Mouse (Mus musculus) MN1 (cell line): ENCODE results near the gene Hdac11.
A peak's percentile ranks its signal among the peaks of the same experiment; 100 is the strongest.
"Not testable (repeated sequence)": the region's sequence is repeated elsewhere in the genome, so short reads cannot be mapped to it uniquely, and the experiment has no call there.

Source experiments
- DNase-seq: peaks from one replicate; pipeline ENCODE4 v3.0.0-alpha.2; 2016; ENCODE audit warnings: low spot score

Gene Hdac11

GRCm38 (mm10) chr6:91156554-91157236, at the start of gene Hdac11:
Gene Hdac11, plus strand, starts transcription at chr6:91156665.
- DNase-seq, result peak; percentile 91

DNA sequence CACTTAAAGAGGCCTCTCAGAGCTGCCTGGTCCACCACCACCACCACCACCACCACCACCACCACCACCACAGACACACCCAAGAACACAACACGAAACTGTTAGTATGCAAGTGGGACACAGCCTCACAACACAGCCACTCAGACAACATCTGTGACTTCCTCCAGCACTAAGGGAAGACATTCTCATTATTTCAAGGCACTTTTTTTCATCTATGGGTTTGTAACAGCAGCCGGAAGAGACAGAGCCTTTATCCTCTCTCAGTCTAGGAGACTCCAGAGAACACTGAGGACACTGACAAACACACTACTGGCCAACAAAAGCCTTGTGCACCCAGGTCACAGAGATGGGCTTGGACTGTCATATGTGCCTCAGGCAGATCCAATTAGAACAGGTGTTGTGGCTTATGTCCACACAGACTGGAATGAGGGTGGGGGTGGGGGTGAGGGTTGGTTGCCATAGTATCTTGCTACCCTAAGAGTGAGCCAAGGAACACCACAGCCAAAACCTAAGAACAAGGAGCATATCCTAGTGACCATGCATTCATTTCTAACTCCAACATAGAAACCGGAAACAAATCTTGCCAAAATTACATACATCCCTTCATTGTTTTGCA, 48.1 kb upstream of the Hdac11 start:
- DNase-seq, result no peak

DNA sequence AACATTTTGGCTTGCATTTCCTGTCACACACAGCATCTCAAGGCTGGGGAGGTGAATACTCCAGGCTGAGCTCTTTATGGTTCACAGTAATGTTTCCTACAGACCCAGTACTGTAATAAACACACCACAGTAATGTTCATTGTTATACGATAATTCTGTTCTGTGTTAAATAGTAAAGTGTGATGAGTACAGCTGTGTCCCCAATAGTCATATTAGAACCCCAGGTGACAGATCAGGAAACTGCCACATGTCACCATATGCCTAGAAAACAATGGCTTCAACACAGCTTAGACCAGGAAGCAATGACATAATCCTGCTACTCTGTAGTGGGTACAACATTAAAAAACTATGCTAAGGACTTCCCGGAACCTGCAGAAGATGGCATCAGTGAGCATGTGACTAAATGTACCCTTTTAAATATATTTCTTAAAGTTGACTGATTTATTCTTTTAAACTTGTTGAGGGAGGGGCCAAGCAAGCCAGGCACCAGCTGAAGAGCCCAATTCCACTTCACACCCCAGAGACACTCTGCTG, 47.5 kb upstream of the Hdac11 start:
- no peak for DNase-seq

DNA sequence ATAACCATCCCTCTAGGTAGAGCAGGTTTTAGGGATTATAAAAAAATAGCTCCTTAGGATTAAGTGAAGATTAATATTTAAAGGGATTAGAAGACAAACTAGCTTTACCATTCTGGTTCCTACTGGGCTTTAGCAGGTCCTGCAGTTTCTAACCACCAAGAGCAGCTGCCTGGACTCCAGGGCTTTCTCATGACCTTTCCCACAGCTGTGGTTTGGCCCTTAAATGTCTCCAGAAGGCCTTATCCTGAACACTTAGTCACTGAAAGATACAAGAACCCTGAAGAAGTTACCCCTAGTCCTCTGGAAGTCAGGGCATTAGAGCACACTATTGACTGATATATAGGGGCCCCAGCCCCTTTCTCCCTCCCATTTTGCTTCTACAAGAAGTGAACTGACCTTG, 47.0 kb upstream of the Hdac11 start:
- DNase-seq, result no peak

DNA sequence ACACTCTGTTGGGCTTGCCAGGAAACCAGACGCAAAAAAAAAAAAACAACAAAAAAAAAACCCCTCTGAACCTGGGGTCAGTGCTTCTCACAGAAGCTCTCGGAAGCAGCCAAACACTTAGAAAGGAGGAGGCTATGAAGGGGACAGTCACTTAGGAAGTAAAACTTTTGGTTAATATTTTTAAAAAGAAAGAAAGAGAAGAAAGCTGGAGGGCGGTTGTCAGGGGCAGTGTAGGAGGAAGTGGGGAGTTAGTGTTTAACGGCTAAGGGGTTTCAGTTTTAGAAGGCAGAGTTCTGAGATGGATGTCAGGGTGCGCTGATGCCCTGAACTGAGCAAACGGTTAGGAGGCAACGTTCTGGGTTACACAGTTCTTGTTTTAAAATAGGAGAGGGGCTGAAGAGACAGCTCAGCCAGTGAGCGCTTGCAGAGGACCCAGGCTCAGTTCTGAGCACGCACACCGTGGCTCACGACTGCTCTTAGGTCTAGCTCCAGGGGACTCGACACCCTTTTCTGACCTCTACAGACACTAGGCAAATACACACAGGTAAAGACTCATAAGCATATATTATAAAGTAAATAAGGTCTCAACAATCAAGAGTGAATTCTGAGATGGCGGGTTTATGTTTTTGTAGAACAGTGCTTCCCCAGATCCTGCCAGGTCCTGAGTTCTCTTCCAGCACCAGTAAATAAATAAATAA, 46.0 kb upstream of the Hdac11 start:
- DNase-seq, result no peak

DNA sequence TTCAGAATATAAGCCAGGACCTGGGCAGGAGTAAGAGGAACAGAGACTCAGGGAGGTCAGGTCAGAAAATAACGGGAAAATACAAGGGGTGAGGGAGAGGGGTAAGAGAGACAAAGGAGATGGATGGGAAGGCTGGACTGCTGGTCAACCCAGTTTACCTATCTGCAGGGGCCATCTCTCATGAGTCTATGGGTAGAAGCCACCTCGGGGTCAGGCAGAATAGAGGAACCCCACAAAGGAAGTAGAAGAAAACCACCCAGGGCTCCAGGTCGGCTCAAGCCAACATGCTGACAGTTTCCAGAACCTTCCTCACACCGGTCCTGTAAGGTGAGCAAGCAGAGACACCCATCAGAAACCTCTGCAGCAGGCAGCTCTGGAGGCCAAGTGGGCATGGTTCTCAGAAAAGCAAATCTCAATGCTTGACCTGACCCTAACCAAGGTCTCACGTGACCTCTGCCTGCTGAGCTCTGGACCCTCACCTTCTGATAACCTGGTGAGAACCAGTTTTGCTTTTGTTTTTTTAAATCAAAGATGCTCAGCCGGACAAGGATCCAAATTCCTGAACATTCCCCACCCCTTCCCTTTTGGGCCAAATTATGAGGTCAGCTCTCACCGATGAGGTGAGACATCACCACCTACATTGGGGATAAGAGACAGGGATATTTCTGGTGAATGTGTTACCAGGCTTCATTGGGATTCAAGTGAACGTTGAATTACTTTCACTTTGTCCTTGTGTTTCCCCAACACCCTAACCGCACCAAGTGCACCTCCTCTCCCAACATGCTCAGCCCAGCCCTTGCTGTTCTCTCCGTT, 45.1 kb upstream of the Hdac11 start:
- DNase-seq, result no peak

GRCm38 (mm10) chr6:91111954-91112252, 44.6 kb upstream of the Hdac11 start:
- DNase-seq, result no peak

- DNase-seq, result no peak
Measured at GRCm38 (mm10) chr6:91114716-91115115, 41.7 kb upstream of the Hdac11 start.

DNA sequence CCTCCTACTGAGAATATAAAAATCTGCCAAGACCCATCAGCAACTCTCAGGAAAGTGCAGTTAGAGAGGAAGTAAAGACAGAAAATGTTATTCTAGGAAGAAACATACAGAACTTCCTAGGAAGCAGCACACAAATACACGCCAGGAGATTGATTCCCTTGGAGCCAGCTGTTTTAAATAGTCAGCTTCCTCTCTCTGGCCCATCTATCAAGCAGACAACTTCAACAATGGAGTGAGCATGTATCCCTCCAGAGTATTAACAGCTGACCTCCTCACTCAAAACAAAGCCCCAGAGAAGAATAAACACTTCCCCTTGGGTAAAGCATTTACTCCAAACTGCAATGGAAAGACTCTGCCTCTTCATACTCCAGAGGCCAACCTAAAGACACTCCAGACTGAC, 41.3 kb upstream of the Hdac11 start:
- no peak for DNase-seq

DNA sequence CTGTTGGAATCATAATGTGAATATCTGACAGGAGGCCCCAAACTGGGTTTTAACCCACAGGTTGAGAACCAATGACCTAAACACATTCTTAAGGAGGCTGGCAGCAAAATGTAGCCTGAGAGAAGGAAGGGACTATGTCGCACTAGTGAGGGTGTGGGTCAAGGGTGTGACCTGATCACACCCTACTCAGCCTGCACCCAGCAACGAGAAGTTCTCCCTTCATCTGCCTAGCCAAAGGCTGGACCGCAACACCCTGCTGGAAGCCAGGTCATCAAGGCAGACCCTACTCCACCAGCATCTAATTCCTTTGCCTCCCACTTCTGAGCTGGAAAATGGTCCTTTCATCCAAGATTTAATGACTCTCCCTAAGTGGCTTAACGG, 40.6 kb upstream of the Hdac11 start:
- no peak for DNase-seq

- DNase-seq, result peak; percentile 99
Measured at GRCm38 (mm10) chr6:91116244-91117145, 40.0 kb upstream of the Hdac11 start, which contains the start of gene Nup210. Gene Nup210, minus strand, starts transcription at chr6:91116829.

DNA sequence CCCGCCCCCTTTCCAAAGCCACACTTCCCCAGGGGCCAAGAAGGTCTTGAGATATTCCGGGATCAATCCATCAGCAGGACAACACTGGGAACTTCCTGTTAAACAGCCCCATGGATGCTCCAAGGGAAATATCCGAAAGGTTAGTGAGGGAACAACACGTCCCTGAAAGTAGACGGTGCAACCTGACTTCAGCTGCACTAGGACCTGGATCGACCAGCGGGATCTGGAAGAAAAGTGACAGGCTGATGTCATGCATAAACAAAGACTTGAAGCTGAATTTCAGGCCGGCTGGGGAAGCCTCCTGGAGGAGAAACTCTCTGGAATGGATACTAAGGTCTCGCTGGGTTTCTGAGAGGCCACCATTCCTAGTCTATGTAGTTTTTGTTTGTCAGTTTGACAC, 39.3 kb upstream of the Hdac11 start:
- peak; percentile 81 for DNase-seq

DNA sequence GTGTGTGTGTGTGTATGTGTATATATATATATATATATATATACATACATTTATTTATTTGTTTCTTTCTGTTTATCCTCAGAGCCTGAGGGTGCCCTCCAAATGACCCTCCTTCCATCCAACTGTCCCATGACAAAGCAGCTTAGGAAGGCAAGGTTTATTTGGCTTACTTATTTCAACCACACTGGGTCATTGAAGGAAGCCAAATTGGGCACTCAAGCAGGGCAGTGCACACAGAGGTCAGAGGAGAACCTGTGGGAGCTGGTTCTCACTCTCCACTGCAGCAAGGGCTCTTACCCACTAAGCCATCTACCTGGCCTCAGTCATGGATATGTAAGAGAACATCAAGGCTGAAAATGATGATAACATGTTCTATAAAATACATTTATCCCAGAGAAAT, 37.9 kb upstream of the Hdac11 start:
- no peak for DNase-seq

GRCm38 (mm10) chr6:91120206-91120605, 36.3 kb upstream of the Hdac11 start:
- no peak for DNase-seq

- not testable (repeated sequence) for DNase-seq
Measured at GRCm38 (mm10) chr6:91121089-91121488, 35.4 kb upstream of the Hdac11 start.

DNA sequence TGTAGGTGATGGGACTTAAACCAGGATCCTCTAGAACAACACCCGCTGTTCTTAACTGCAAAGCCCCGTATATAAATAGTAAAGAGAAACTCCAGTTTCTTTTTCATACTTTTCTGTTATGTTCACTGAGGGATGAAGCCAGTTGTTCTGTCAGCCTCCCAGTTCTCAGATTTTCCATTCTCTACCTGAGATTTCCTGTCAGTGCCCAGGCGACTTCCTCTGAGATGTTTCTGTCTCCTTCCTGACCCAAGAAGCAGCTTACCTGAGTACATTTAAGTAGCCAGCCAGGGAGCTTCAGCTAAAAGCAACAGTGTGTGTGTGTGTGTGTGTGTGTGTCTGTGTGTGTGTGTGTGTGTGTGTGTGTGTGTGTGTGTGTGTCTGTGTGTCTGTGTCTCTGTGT, 33.0 kb upstream of the Hdac11 start:
- no peak for DNase-seq

DNA sequence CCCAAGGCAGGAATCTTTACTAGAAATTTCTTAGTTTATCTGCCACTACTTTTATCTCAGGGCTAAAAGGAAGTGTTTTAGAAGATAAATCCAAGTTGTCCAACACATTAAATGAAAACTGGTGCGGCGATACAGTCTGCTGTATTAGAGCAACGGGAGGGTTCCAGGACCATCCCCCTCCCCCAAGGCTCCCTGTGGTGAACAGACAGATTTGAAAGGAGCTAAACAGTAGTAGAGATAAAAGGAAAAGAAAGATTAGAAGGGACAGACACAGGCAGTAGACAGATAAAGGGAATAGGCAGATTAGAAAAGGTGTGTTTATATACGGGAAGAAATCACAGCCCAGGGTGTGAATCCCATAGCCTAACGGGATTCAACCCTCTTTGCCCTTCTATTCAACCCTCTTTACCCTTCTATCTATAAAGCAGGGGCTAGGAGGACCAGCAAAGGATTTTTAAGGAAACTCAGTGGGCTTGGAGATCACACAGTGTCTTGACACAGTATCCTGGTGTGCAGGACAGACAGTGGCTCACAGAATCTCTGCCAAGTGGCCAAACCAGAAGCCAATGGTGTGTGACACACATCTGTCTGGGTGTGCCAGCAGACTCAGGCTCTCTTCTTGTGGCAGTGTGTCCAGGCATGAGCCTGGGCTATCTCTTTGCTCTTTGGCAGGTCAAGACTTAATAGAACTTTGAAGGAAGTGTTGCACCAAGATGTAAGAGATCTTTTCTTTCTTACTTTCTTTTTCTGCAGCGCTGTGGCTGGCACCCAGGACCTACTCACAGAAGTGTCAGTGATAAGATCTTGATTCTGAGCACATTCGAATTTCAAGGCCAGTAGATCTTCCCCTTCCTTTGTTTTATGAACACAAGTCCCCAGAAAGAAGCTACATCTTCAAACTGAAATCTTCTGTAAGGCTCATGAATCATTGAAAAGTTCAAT, 31.9 kb upstream of the Hdac11 start:
- peak; percentile 36 for DNase-seq

DNA sequence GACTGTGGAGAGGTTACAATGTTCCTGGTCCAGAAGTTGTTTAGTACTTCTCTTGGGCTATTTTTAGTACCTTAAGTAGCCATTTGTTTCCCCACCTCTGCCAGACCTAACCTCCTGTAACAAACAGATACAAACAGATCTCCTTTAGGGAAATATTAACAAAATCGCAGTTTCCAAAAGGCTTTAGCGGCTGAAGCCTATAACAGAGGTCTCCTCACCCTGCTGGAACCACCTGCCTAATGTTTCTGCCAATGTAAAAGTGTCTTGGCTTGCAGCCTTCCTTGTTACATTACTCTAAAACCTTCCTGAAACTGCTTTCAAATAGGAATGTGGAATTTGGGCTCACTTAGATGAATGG, 31.3 kb upstream of the Hdac11 start:
- no peak for DNase-seq

GRCm38 (mm10) chr6:91128996-91129395, 27.5 kb upstream of the Hdac11 start:
- DNase-seq, result no peak

- DNase-seq, result no peak
Measured at GRCm38 (mm10) chr6:91130856-91131255, 25.6 kb upstream of the Hdac11 start.
